Mouse (Mus musculus) limb, embryonic 14.5 days (tissue): Measurements from ENCODE around the gene Gm28043. TPM values are rescaled to one million over a fixed set of nuclear protein-coding genes. Genes with fewer than 3 reads are reported as not detected.
A peak's percentile ranks its signal among the peaks of the same experiment; 100 is the strongest.

Experiments
- ATAC-seq: fragments of 200-750 bp; cut with Nextera tagmentation; 2 replicates; pipeline ENCODE4 v1.8.0; 2017; ENCODE audit warnings: low read depth, moderate number of reproducible peaks, moderate TSS enrichment; ENCODE audit not compliant: low FRiP score
- DNase-seq: peaks from one replicate; pipeline ENCODE4 v3.0.0-alpha.2; 2015; ENCODE audit warnings: low spot score
- H3K27ac ChIP-seq: fragments of 300-500 bp; sonication (generic); replicated peaks from 2 replicates; pipeline ENCODE4 v1.5.1; 2014; ENCODE audit warnings: low read depth, mild to moderate bottlenecking, low read length, moderate library complexity, mixed read lengths
- H3K27me3 ChIP-seq: fragments of 300-500 bp; sonication (generic); 2 replicates; pipeline ENCODE4 v1.6.1; 2014; ENCODE audit warnings: low read length, mixed read lengths; ENCODE audit not compliant: control insufficient read depth, insufficient read depth
- H3K36me3 ChIP-seq: fragments of 300-500 bp; sonication (generic); 2 replicates; pipeline ENCODE4 v1.6.1; 2014; ENCODE audit warnings: mild to moderate bottlenecking, low read length, moderate library complexity, mixed read lengths; ENCODE audit not compliant: control insufficient read depth, insufficient read depth
- H3K4me1 ChIP-seq: fragments of 300-500 bp; sonication (generic); 2 replicates; pipeline ENCODE4 v1.6.1; 2014; ENCODE audit warnings: antibody characterized with exemption, low read length, mixed read lengths; ENCODE audit not compliant: control insufficient read depth, insufficient read depth
- H3K4me2 ChIP-seq: fragments of 300-500 bp; sonication (generic); replicated peaks from 2 replicates; pipeline ENCODE4 v1.6.1; 2014; ENCODE audit warnings: low read depth, mild to moderate bottlenecking, low read length, moderate library complexity; ENCODE audit not compliant: severe bottlenecking
- H3K4me3 ChIP-seq: fragments of 300-500 bp; sonication (generic); replicated peaks from 2 replicates; pipeline ENCODE4 v1.5.1; 2014; ENCODE audit warnings: low read length
- H3K9ac ChIP-seq: fragments of 300-500 bp; sonication (generic); 2 replicates; pipeline ENCODE4 v1.6.1; 2014; ENCODE audit warnings: mild to moderate bottlenecking, low read depth, low read length, moderate library complexity; ENCODE audit not compliant: severe bottlenecking
- H3K9me3 ChIP-seq: fragments of 300-500 bp; sonication (generic); 2 replicates; pipeline ENCODE4 v1.6.1; 2016; ENCODE audit warnings: low read length; ENCODE audit not compliant: control insufficient read depth
- POLR2A ChIP-seq: fragments of 200-500 bp; IDR thresholded peaks from 2 replicates; pipeline ENCODE4 v1.8.0; 2012; ENCODE audit warnings: inconsistent platforms, mild to moderate bottlenecking, moderate library complexity, borderline replicate concordance; ENCODE audit not compliant: insufficient read depth, insufficient read length; ENCODE audit errors: extremely low read depth
- WGBS: fragments of 180-500 bp; shearing (Covaris S2); extraction: QIAGEN DNeasy Blood & Tissue Kit; methylation state at CpG from one replicate; pipeline ENCODE4 v1.1.7; 2014; 5-methylcytosine and 5-hydroxymethylcytosine counted together
- polyA plus RNA-seq, 2 experiments: library from polyadenylated mRNA; depleted of rRNA in 1 of 2; stranded (reverse) in 1 of 2; unstranded in 1 of 2; fragments of >200 nt; fragmentation: Nextera tagmentation in 1 of 2; extraction: Ambion mirVana in 1 of 2; gene quantifications; 2 replicates each; pipeline versions ENCODE4 v1.2.1 to v1.2.3; 2012 to 2014

The Gm28043 gene
- polyA plus RNA-seq, 2 experiments, result 2.8 to 3.5 TPM

DNA sequence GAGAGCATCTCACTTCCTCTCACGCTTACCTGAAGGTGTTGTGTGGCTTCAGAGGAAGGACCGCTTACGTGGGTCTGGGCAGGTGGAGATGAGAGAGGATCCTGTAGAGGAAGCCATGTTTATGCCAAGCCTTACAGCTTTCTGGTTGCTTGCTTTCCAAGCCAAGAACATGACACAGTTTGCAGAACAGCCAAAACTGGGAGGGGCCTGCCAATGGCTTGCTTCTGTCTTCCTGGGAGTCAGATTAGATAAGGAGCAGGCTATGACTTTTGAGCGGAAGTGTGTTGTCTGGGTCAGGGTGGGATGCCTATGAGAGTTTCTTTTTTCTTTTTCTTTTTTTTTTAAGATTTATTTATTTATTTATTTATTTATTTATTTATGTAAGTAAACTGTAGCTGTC is 22.7 kb downstream of the Gm28043 start:
- ATAC-seq (no peak), DNase-seq (no peak)
- H3K27me3 ChIP-seq, result no peaks in the 10 kb centered on the region
- 97% methylated on average over 4 of the region's 4 CpGs for WGBS
- peaks cover 82% of the 10 kb centered on the region for H3K36me3 ChIP-seq
- no peaks in the 10 kb centered on the region for H3K9me3 ChIP-seq
- H3K4me2 ChIP-seq, result no peak overlapping the region
- no peak overlapping the region for H3K4me3 ChIP-seq
- no peaks in the 10 kb centered on the region for H3K4me1 ChIP-seq
- no peak overlapping the region for H3K9ac ChIP-seq
- H3K27ac ChIP-seq, result no peak overlapping the region
- no peak for TF ChIP-seq POLR2A

DNA sequence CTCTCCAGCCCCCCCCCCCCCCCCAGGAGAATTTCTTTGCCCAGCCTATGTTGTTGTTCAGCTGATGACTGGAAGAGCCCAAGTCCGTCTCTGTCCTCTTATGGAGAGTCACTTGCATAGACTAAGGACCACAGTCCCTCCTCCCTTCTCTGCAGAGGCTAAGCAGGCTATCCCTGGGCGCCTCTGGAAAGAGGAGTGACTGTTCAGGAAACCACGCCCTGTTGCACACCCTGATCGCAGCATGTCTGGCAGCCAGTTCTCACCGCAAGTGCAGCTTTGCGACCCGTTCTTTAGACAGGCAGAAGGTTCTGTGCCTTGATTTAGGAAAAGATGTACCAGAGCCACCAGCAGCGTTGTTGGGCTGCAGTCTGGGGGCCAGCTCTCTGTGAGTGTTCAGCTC is 23.2 kb downstream of the Gm28043 start:
- no peak for ATAC-seq
- TF ChIP-seq POLR2A, result no peak

DNA sequence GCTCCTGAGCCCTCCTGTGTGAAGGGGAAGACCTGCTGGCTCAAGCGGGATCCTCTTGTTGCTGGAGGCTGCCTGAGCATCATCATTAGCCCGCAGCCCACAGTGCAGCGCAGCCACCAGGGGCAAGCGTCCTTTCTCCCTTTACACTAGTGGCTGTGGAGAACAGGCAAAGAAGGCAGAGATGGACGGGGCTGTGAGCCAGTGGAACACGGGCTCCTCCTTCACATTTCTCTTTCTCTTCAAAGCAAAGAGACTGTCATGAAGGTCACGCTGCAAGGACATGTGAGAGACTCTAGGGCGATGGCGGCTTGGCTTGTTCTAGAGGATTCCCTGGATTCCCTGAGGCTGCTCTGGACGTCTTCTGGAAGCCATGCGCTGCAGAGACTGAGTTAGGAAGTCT is 26.3 kb downstream of the Gm28043 start:
- Histone ChIP-seq H3K4me3 (no peak overlapping the region), H3K4me2 (no peak overlapping the region), H3K27ac (no peak overlapping the region), H3K9me3 (no peaks in the 10 kb centered on the region), H3K27me3 (no peaks in the 10 kb centered on the region), H3K4me1 (no peaks in the 10 kb centered on the region), H3K36me3 (peaks cover 65% of the 10 kb centered on the region), H3K9ac (no peak overlapping the region)
- DNase-seq (no peak), ATAC-seq (no peak)
- WGBS, result 93% methylated on average over 11 of the region's 11 CpGs
- TF ChIP-seq POLR2A, result no peak

More for the DNA sequence above, 23.2 kb downstream of the Gm28043 start:
- WGBS, result 84% methylated on average over 7 of the region's 8 CpGs
- Histone ChIP-seq H3K9me3 (no peaks in the 10 kb centered on the region), H3K36me3 (peaks cover 84% of the 10 kb centered on the region), H3K4me3 (no peak overlapping the region), H3K27ac (no peak overlapping the region), H3K9ac (no peak overlapping the region), H3K4me1 (no peaks in the 10 kb centered on the region), H3K27me3 (no peaks in the 10 kb centered on the region), H3K4me2 (no peak overlapping the region)
- DNase-seq, result no peak

DNA sequence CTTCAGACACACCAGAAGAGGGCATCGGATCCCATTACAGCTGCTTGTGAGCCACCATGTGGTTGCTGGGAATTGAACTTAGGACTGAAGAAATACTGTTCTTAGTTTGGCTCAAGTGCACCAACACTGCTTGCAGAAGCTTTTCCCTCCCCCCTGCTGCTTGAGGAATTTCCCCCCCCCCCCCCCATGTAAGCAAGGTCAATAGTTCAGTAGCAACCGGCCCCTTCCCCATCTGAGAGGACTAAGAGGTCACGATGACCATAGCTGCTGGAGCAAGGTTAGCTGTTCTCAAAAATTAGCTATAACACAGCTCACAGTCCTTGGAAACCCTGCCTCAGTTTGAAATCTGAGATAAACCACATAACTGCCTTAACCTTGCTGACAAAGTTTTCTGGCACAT is 27.5 kb downstream of the Gm28043 start:
- WGBS, result 67% methylated on average over 3 of the region's 3 CpGs
- H3K9ac ChIP-seq, result no peak overlapping the region
- H3K4me2 ChIP-seq, result no peak overlapping the region
- H3K27ac ChIP-seq, result no peak overlapping the region
- ATAC-seq (no peak), DNase-seq (no peak)
- peaks cover 53% of the 10 kb centered on the region for H3K36me3 ChIP-seq
- H3K4me1 ChIP-seq, result no peaks in the 10 kb centered on the region
- H3K4me3 ChIP-seq, result no peak overlapping the region
- H3K27me3 ChIP-seq, result no peaks in the 10 kb centered on the region
- H3K9me3 ChIP-seq, result no peaks in the 10 kb centered on the region
- TF ChIP-seq POLR2A, result no peak

DNA sequence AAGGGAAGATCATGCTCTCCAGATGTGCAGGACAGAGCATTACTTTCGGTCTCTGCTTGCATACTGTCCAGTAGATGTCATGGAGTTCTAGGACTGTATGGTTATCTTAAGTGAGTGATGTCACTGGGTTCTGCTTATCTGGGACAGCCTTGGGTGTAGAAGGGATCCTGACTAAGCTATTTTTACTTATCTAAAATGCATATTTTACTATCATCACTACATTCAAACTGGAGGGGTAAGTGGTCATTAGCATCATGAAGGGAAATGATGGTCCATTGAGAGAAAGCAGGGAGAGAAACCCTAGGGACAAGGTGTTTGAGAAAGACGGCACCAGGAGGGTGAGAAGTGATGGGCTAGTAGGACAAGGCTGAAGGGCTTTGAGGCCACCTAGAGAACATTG is 43.6 kb downstream of the Gm28043 start:
- ATAC-seq (no peak), DNase-seq (no peak)
- no peak overlapping the region for H3K9ac ChIP-seq
- H3K27me3 ChIP-seq, result no peaks in the 10 kb centered on the region
- WGBS, result 77% methylated on average over 2 of the region's 2 CpGs
- peaks cover 3% of the 10 kb centered on the region; the same call in 1 of the 2 replicates for H3K4me1 ChIP-seq
- no peak overlapping the region for H3K4me3 ChIP-seq
- no peak for TF ChIP-seq POLR2A
- no peak overlapping the region for H3K4me2 ChIP-seq
- no peaks in the 10 kb centered on the region for H3K36me3 ChIP-seq
- H3K27ac ChIP-seq, result no peak overlapping the region
- H3K9me3 ChIP-seq, result no peaks in the 10 kb centered on the region

DNA sequence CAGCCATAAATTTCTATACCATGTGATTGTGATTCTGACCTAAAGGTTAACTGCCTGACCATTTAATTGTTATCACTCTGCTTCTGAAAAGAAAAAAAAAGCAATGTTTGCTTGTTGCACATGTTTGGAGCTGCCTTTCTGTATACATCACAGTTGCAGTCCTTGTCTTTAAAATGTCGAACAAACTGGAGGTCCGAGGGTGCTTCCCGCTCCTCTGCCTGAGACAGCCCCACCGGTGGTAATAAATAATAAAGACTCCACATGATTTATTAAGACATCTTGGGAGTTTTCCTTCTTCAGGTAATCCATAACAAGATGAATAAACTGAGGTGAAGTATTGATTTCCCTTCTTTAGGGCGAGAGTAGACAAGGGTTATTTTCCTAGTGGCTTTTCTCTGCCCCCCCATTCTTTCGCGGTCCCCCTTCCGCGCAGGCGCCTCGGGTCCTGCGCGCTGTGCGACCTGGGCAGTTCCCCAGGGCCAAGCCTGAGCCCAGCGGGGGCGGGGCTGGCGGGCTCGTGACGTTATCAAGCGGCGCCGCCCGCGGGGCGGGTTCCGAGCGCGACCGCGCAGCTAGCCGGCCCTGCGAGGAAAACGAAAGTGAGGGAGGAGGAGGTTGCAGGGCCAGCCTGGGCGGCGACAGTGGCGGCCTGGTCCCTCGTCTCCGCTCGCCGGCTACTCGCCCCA is 45.5 kb downstream of the Gm28043 start, which contains the start of gene Cmtr1:
Gene Cmtr1 (plus strand): TSS at position 520 of the 686 bp plus-strand sequence.
- Histone ChIP-seq H3K9me3 (no peaks in the 10 kb centered on the region), H3K4me1 (peaks cover 3% of the 10 kb centered on the region; the same call in 1 of the 2 replicates), H3K27ac (peak within 1 kb of the TSS; percentile 81), H3K4me3 (peak within 1 kb of the TSS; percentile 84), H3K36me3 (peaks cover 15% of the 10 kb centered on the region; the same call in 1 of the 2 replicates), H3K27me3 (no peaks in the 10 kb centered on the region), H3K9ac (peak within 1 kb of the TSS; percentile 97), H3K4me2 (peak within 1 kb of the TSS; percentile 54)
- WGBS, result under 1% methylated on average over 34 of the region's 41 CpGs
- 0 out of 2 replicates have a peak, but pooled peaks have one; percentile 42 for TF ChIP-seq POLR2A
- ATAC-seq (peak; percentile 97), DNase-seq (peak; percentile 89)
